Mouse (Mus musculus): ENCODE results near the gene Usp45. TPM values are rescaled to one million over a fixed set of nuclear protein-coding genes. Genes with fewer than 3 reads are reported as not detected.
A peak's percentile ranks its signal among the peaks of the same experiment; 100 is the strongest.

The Usp45 gene
- polyA plus RNA-seq, 1 experiment from 2014 or later = 15.2 TPM

DNA sequence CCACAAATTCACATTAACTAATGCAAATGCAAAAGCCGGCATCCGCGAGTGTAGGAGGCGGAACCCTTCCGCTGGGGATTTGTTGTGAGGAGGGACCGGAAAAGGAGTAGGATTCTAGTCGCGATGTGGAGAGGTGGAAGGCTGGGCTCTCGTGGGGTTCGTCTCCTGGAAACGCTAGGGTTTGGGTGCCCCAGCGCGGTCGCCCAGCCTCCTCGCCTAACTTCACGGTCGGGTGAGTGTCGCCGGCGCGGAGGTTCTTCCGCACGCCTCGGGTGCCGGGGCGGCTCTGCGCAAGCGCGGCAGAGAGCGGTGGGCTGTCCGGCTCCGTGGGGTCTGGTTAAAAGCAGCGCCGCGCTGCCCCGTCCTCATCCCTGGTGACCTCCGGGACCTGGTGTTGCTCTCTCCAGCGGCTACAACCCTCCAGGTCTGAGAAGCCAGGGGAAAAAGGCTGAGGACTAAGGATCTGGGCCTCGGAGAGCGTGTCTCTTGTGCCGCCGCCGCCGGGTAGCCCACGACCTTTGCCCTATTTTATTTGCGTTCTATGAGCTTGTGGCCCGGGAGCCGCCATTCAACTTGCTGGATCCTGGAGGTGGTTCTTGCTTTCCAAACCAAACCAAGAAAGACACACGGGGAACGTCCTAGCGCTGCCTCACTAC, 112.7 kb downstream of the Usp45 start, which contains the start of gene Coq3:
Gene Coq3 (plus strand): TSS at position 109 of the 656 bp plus-strand sequence.
- Histone ChIP-seq H3K4me2 (ENCODE audit: low read depth) (peak within 1 kb of the TSS; percentile 59), H3K27ac (ENCODE audit: low read depth, low read length) (peak within 1 kb of the TSS; percentile 92), H3K36me3 (ENCODE audit: control insufficient read depth, insufficient read depth, low read length) (no peaks in the 10 kb centered on the region), H3K4me3 (ENCODE audit: low read depth, low read length) (peak within 1 kb of the TSS; percentile 69), H3K9ac (ENCODE audit: low read length) (peak within 1 kb of the TSS; percentile 79), H3K27me3 (ENCODE audit: control insufficient read depth, insufficient read depth, low read length) (no peaks in the 10 kb centered on the region), H3K4me1 (ENCODE audit: control insufficient read depth, insufficient read depth, low read length) (no peaks in the 10 kb centered on the region), H3K9me3 (ENCODE audit: control insufficient read depth, low read length) (no peaks in the 10 kb centered on the region)
- DNase-seq (ENCODE audit: low spot score) (peak; percentile 87), ATAC-seq (ENCODE audit: insufficient read depth, low FRiP score, low TSS enrichment) (peak; percentile 92)
- WGBS = under 1% methylated on average over 51 of the region's 51 CpGs

GRCm38 (mm10) chr4:21882806-21883205, 115.8 kb downstream of the Usp45 start:
- no peak overlapping the region for H3K4me3 ChIP-seq (ENCODE audit: low read depth, low read length)
- H3K9ac ChIP-seq (ENCODE audit: low read length) = no peak overlapping the region
- DNase-seq (ENCODE audit: low spot score) (no peak), ATAC-seq (ENCODE audit: insufficient read depth, low FRiP score, low TSS enrichment) (no peak)
- no peaks in the 10 kb centered on the region for H3K9me3 ChIP-seq (ENCODE audit: control insufficient read depth, low read length)
- no peaks in the 10 kb centered on the region for H3K4me1 ChIP-seq (ENCODE audit: control insufficient read depth, insufficient read depth, low read length)
- no peak overlapping the region for H3K4me2 ChIP-seq (ENCODE audit: low read depth)
- no peaks in the 10 kb centered on the region for H3K36me3 ChIP-seq (ENCODE audit: control insufficient read depth, insufficient read depth, low read length)
- no peak overlapping the region for H3K27ac ChIP-seq (ENCODE audit: low read depth, low read length)
- 91% methylated on average over 6 of the region's 6 CpGs for WGBS
- no peaks in the 10 kb centered on the region for H3K27me3 ChIP-seq (ENCODE audit: control insufficient read depth, insufficient read depth, low read length)

DNA sequence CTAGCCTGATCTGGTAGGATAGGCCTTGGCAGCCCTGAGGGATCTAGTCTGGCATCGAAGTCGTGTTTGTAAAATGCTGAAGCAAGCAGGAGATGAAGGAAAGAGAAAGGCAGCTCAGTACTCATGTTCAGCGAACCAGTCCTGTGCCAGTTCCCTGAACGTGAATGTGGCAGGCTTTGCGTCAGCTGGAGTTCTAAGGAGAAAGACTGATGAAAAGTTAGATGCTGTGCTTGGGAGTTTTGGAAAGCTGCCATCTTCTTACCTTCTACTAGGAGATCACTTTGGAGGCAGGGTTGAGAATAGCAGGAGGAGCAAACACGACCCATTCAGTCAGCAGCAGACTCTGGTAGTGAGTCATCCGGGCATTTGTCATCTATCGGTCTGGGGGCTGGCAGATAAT, 118.9 kb downstream of the Usp45 start:
- no peaks in the 10 kb centered on the region for H3K27me3 ChIP-seq (ENCODE audit: control insufficient read depth, insufficient read depth, low read length)
- DNase-seq (ENCODE audit: low spot score) = no peak
- H3K9ac ChIP-seq (ENCODE audit: low read length) = no peak overlapping the region
- ATAC-seq (ENCODE audit: insufficient read depth, low FRiP score, low TSS enrichment) = no peak
- no peaks in the 10 kb centered on the region for H3K4me1 ChIP-seq (ENCODE audit: control insufficient read depth, insufficient read depth, low read length)
- no peaks in the 10 kb centered on the region for H3K36me3 ChIP-seq (ENCODE audit: control insufficient read depth, insufficient read depth, low read length)
- WGBS = 88% methylated on average over 8 of the region's 8 CpGs
- no peak overlapping the region for H3K27ac ChIP-seq (ENCODE audit: low read depth, low read length)
- no peak overlapping the region for H3K4me3 ChIP-seq (ENCODE audit: low read depth, low read length)
- no peak overlapping the region for H3K4me2 ChIP-seq (ENCODE audit: low read depth)
- no peaks in the 10 kb centered on the region for H3K9me3 ChIP-seq (ENCODE audit: control insufficient read depth, low read length)

Other genes starting within 250 kb of the Usp45 start
- gene Prdm13, start 81.2 kb upstream of the Usp45 start, polyA plus RNA-seq (2014; fragmentation: Nextera tagmentation; extraction: Ambion mirVana) = 6.8 and 8.8 TPM in 2 replicates
- 68.5 and 79.5 TPM in 2 replicates for gene Ccnc, start 39.5 kb upstream of the Usp45 start, polyA plus RNA-seq (2014; fragmentation: Nextera tagmentation; extraction: Ambion mirVana)
- gene Tstd3, start 56 bp downstream of the Usp45 start, polyA plus RNA-seq (2014; fragmentation: Nextera tagmentation; extraction: Ambion mirVana) = 23.0 and 27.5 TPM in 2 replicates
- 157 and 163 TPM in 2 replicates for gene Pnisr, start 80.4 kb downstream of the Usp45 start, polyA plus RNA-seq (2014; fragmentation: Nextera tagmentation; extraction: Ambion mirVana)
- gene Coq3, start 112.5 kb downstream of the Usp45 start, polyA plus RNA-seq (2014; fragmentation: Nextera tagmentation; extraction: Ambion mirVana) = 12.3 and 13.8 TPM in 2 replicates
- 27.8 and 31.1 TPM in 2 replicates for gene Faxc, start 164.2 kb downstream of the Usp45 start, polyA plus RNA-seq (2014; fragmentation: Nextera tagmentation; extraction: Ambion mirVana)

Measured in neural tube, embryonic 11.5 days (tissue).